Mouse (Mus musculus): Measurements from ENCODE around the gene Gabra1.

Gabra1 gene

GRCm38 (mm10) chr11:42182825-42183152 lies at the start of gene Gabra1:
TSS of gene Gabra1 (minus strand) at chr11:42182930.
- DNase-seq, result no peak

GRCm38 (mm10) chr11:42181973-42182824 lies 531 bp downstream of the Gabra1 start:
- no peak for DNase-seq

GRCm38 (mm10) chr11:42181426-42181825 lies 1.3 kb downstream of the Gabra1 start:
- no peak for DNase-seq

DNA sequence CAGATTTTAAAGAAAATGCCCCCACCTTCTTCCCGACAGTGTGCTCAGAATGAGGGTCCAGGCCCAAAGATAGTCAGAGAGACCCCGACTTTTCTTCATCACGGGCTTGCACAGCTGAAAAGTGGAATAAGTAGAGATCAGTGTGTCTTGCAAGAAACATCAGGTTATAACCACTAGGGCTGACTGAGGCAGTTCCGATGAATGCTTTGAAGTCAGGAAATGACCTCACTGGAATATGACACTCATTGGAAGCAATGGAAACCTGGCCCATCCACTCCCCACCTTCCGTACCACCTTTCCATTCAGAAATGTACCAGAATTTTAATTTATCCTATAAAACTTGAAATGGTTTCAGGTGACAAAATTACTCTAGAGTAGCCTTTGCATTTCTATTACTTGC lies 3.2 kb downstream of the Gabra1 start:
- DNase-seq, result no peak

GRCm38 (mm10) chr11:42178296-42178695 lies 4.4 kb downstream of the Gabra1 start:
- DNase-seq, result no peak

DNA sequence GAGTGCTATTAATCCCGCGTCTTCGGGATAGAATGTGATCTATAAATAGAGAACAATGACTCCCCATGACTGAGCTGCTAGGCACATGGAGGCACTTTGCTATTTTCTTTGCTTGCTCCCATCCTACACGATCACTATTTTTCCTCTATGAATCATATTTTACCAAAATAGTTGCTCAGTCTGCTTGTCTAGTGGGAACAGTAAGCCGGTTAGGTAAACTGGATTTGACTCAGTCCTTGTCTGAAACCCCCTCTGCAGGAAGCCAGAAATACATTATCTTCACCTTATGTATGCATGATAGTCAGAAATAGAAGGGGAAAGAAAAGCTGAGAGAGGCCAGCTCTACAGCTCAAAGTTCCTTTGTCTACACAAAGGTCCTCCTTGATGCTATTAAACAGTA lies 31.3 kb downstream of the Gabra1 start:
- no peak for DNase-seq

DNA sequence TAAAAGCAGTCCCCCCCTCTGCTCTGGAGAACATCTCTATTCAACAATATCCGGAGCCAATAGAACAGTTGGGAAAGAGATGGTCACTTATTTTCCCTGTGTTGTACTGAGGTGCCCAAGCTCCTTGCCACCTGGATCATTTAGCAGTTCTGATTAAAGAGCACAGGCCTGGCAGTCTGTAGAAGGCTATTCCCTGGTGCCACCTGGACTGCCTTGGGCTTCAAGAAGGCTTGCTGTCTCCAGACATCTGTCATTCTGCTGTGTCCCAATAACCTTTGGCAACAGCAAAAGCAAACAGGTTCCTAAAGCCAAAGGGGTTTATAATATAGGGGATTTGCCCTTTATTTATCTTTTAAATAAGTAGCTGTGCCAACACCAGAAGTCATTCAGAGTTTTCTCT lies 65.8 kb downstream of the Gabra1 start:
- DNase-seq, result no peak

- no peak for DNase-seq
Measured at GRCm38 (mm10) chr11:42110051-42110450, 72.7 kb downstream of the Gabra1 start.

- no peak for DNase-seq
Measured at GRCm38 (mm10) chr11:42109627-42110026, 73.1 kb downstream of the Gabra1 start.

DNA sequence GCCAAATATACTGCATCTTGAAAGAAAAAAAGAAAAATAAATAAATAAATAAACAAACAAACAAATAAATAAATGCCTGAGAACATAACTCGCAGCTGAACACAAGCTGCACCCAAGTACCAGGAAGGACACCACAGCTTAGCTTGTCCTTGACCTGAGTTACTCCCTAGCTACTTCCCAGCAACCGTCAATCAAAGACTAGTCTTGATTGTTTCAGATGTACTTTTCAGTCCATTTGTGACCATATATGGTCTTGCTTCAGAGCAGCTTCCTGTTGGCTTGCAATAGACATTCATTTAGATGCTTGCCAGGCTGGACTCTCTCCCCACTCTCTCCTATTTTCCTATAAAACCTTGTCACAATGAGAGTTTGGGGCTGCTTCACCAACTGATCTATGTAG lies 87.2 kb downstream of the Gabra1 start:
- DNase-seq, result no peak

Data from lung, postnatal 4 days (tissue).